Mouse (Mus musculus) heart, postnatal 0 days (tissue): ENCODE measurements around the gene Ebna1bp2.

Experiments
- CTCF ChIP-seq: IDR thresholded peaks from 2 replicates; pipeline ENCODE4 v1.5.1; 2016; ENCODE audit warnings: antibody characterized with exemption, control low read depth, low read depth
- EP300 ChIP-seq: IDR thresholded peaks from 2 replicates; pipeline ENCODE4 v1.6.1; 2016; ENCODE audit warnings: antibody characterized with exemption, low read depth

DNA sequence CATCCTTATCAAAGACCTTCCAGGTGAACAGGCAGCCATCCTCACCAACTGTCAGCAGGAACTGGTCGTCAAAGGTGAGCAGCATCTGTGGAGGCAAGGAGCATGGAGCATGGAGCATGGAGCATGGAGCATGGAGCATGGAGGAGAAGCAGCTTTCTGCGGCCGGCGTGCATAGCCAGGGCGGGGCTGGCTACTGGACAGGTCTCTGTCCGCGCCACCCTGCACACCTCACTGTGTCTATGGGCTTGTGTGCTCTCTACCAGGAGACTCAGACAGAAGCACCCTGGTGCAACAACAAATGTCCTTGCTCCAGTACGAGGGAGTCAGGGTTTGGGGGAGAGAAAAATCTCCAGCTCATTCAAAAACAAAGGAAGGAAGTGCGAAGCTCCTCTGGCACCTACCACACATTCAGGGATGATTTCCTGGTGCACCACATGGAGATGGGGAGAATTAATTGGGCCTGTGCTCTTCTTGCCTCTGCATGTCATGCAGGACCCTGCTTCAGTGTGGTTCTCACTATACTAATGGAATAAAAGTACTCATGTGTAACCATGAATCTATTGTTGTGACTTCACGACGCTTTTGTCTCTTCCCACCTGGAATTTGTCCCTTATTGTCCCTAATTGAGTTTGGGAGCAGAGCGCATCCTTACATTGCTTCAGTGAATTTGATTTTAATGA lies 31.4 kb upstream of the Ebna1bp2 start:
- no peak for TF ChIP-seq EP300
- TF ChIP-seq CTCF = no peak
